Mouse (Mus musculus) fibroblast of lung, adult 2 months (primary cell): ENCODE results near the gene Pld3.

Experiments used
- DNase-seq: peaks from one replicate; pipeline ENCODE4 v3.0.0-alpha.2; 2011; ENCODE audit warnings: low read depth

Pld3 gene

DNA sequence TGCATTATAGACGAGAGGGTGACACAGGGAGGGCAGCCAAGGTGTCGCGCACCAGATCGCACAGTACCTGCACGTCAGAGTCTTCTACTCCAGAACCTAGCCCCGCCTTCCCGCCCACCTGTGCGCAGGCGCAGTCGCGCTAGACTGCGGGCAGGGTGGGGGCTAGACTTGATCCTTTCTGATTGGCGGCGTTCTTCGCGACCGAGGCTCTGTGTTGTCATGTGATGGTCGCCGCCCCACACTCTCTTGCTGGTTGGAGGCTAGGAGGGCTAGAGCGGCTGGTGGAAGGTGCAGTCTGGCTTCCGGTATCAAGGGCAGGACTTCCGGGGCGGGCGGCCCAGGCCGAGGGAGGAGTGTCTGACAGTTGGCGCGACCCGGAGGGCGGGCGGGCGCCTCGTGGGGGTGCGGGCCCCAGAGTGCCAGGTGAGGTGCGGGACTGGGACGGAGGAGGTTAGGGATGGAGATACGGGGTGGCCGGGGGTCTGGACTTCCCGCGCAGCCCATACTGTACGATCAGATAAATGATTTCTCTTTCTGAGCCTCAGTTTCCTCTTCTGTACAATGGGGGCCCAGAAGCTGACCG is at the start of gene Pld3, which contains the start of gene 2310022A10Rik:
Gene Pld3, minus strand, starts transcription at position 288 of the 583 bp plus-strand sequence.
Gene 2310022A10Rik, plus strand, starts transcription at position 303 of the 583 bp plus-strand sequence.
- DNase-seq, result peak; percentile 93

DNA sequence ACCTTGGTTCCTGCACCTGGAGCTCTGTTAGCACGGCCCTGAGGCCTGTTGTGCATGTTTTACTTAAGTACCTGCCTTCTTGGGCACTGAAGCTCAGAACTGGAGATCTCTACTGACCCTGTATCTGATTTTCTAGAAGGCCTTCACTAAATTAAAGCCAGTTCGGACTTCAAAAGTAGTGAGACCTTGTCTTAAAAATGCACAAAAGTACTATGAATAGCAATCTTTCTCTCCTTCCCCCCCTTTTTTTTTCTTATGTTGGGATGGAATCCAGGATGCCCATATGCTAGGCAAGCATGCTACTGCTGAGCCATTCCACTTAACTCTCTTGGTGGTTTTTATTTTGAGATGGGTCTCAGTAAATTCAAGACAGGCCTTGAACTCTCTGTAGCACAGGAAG is 49.1 kb upstream of the Pld3 start:
- no peak for DNase-seq

DNA sequence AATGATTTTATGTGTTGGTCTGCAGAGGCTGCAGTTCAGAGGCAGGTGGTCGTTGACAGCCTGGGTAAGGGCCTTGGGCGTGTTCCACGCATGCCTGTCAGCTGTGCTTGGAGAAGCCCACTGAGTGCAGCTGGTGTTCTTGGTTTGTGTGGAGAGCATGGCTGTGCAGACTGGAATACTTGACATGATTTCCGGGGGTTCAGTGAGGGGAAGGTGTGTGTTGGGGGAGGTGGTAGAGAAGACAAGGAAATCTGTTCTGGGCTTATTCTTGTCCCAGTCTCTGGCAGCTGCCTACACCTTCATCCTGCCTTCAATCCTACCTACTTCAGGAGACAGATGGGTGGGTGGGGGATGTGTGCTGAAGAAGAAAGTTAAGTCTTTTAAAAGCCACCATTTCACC is 48.6 kb upstream of the Pld3 start:
- no peak for DNase-seq

GRCm38 (mm10) chr7:27598053-27598452 is 45.0 kb upstream of the Pld3 start:
- DNase-seq, result no peak

GRCm38 (mm10) chr7:27596586-27597503 is 43.8 kb upstream of the Pld3 start:
- DNase-seq, result no peak

GRCm38 (mm10) chr7:27592934-27593645 is 40.1 kb upstream of the Pld3 start:
- no peak for DNase-seq

- no peak for DNase-seq
These were observed 39.4 kb upstream of the Pld3 start for GRCm38 (mm10) chr7:27592217-27592929.

GRCm38 (mm10) chr7:27591266-27592216 is 38.5 kb upstream of the Pld3 start, which contains the start of gene Akt2:
Akt2 (plus strand) TSS chr7:27591552.
- peak; percentile 93 for DNase-seq

- no peak for DNase-seq
These were observed 37.7 kb upstream of the Pld3 start for GRCm38 (mm10) chr7:27590566-27591213.

DNA sequence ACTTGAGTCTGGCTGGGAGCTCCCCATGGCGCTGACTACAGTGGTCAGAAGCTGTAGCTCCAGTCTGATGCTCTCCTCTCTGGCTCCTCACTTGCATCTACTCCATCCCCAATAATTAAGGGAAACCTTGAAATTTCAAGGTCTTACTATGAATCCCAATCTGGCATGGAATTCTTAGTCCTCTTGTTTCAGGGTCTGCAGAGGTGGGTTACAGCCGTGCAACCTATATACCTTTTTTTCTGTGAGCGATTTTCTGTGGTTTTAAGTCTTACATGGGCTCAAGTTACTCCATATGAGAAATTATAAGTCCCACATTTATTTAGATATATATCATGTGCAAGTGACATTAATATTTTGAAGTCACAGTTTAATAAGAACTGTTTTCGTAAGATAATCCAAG is 37.1 kb upstream of the Pld3 start:
- DNase-seq, result no peak

GRCm38 (mm10) chr7:27587741-27588140 is 34.7 kb upstream of the Pld3 start:
- DNase-seq, result no peak

- no peak for DNase-seq
These were observed 33.8 kb upstream of the Pld3 start for GRCm38 (mm10) chr7:27586861-27587260.

DNA sequence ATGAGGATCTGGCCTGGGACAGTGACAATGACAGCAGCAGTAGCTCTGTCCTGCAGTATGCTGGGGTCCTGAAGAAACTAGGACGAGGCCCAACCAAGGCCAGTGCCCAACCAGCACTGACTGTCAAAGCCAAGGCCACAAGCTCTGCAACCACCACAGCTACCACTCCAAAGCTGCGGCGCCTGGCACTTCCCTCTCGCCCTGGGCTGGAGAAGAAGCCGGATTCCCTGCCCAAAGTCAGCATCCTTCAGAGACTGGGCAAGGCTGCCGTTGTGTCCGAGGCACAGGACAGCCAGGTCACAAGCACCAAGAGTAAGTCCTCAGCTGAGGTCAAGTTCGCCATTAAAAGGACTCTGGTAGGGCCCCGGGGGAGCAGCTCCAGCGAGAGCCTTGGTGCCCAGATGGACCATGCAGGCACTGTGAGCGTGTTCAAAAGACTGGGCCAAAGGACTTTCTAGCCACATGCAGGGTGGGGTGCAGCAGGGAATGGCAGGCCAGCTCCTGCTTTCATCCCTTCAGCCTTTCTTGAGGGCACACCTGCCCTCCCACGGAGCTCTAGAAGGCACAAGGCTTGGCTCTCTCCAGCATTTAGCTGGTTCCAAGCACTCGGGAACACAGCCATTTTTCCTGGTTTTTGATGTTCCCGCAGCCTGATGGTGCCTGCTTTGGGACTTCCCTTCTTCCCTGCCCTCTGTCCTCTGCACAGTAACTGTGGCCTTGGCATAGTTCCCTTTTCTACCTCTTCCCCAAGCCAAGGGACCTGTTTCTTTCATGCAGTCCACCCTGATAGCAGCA is 27.6 kb upstream of the Pld3 start:
- DNase-seq, result no peak

DNA sequence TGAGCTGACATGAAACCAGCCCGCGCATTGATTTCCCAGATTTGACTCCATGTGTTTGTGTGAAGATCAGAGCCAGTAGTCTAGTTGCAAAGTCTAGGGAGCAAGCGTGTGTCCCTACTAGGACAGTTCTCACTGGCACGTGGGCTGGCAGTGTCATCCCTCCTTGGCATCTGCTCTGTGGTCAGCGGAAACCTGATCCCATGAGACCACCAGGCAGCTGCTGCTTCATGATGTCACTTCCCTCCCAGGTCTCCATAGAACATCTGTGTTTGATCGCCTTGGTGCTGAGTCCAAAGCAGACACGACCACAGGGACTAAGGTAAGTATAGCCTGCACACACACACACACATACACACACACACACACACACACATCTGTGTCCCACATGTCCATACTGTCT is 25.4 kb upstream of the Pld3 start:
- DNase-seq, result no peak

DNA sequence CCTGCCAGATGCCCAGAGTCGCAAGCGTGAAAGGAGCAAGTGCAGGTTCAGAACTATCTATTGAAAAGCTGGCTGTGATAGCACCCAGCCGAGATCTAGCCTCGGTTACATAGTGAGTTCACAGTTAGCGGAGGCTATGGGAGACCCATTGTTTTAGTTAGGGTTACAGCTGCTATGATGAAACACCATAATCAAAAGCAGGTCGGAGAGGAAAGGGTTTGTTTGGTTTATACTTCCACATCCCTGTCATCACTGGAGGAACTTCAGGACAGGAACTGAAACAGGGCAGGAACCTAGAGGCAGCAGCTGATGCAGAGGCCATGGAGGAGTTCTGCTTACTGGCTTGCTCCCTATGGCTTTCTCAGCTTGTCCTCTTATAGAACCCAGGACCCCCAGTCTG is 24.6 kb upstream of the Pld3 start:
- no peak for DNase-seq

DNA sequence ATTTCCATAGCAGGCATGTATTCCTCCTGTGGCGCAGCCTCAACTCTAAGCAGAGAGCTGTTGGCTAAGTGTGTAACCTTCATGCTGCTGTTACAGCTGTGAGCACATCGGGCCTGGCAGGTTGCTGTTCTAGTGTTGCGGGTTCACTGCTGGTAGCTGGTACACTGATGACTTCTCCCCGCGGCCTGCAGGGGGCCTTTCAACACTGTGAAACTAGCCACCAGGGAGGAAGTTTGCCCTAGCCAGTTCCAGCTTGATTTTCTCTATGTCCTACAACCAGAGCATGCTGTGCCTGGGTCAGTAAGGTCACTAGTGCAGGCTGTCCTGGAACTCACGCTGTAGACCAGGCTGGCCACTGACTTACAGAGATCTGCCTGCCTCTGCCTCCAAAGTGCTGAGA is 23.9 kb upstream of the Pld3 start:
- DNase-seq, result no peak

- DNase-seq, result no peak
These were observed 21.3 kb upstream of the Pld3 start for GRCm38 (mm10) chr7:27574124-27574880.

DNA sequence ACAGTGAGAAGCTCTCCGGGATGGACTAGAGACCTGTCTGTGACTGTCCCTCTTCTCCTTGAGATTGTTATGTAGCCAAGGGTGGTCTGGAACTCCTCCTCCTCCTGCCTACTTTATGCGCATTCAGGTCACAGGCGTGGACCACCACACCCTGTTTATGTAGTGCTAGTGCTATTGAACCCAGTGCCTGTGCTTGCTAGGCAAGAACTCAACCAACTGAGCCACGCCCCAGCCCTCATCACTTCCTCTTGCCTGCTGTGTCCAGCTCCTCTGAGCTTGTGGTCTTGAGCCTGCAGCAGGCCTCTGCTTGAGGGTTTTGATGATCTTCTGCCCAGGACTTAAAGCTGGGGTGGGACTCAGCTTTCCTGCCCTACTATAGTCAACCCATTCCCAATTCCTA is 19.1 kb upstream of the Pld3 start:
- no peak for DNase-seq
